Mouse (Mus musculus) layer of hippocampus, postnatal 14 days (tissue): ENCODE data around the gene Atxn7l1. TPM values are rescaled to one million over a fixed set of nuclear protein-coding genes. Genes with fewer than 3 reads are reported as not detected.

Experiments
- DNase-seq, 2 experiments: peaks; one replicate each; pipeline ENCODE4 v3.0.0; 2021 to 2022; ENCODE audit warnings: low spot score in 2 of 2, mixed read lengths in 1 of 2
- total RNA-seq, 2 experiments: library from RNA; stranded (reverse); gene quantifications; 2 replicates each; pipeline ENCODE4 v1.2.3; 2021

Atxn7l1 gene
- total RNA-seq, 2 experiments from 2014 or later = 46.3 to 47.5 TPM

GRCm38 (mm10) chr12:33358345-33358744 is 210.9 kb downstream of the Atxn7l1 start:
- no peak for DNase-seq

- DNase-seq = no peak
Observed at GRCm38 (mm10) chr12:33359209-33359608, 211.7 kb downstream of the Atxn7l1 start.

GRCm38 (mm10) chr12:33359878-33360482 is 212.5 kb downstream of the Atxn7l1 start:
- DNase-seq = no peak

- peak; percentile 66 to 68 for DNase-seq
Observed at GRCm38 (mm10) chr12:33360729-33361128, 213.2 kb downstream of the Atxn7l1 start.

- DNase-seq = no peak
Observed at GRCm38 (mm10) chr12:33364511-33364910, 217.0 kb downstream of the Atxn7l1 start.

- DNase-seq = no peak
Observed at GRCm38 (mm10) chr12:33365133-33365532, 217.6 kb downstream of the Atxn7l1 start.

- DNase-seq = no peak
Observed at GRCm38 (mm10) chr12:33369555-33369954, 222.1 kb downstream of the Atxn7l1 start.

GRCm38 (mm10) chr12:33379624-33380445 is 232.3 kb downstream of the Atxn7l1 start:
- peak; percentile 77 to 79 for DNase-seq

- DNase-seq = peak; percentile 67 to 81
Observed at GRCm38 (mm10) chr12:33388842-33389241, 241.3 kb downstream of the Atxn7l1 start.

GRCm38 (mm10) chr12:33390844-33391560 is 243.5 kb downstream of the Atxn7l1 start:
- no peak for DNase-seq

- peak; percentile 49 to 63 for DNase-seq
Observed at GRCm38 (mm10) chr12:33394804-33395623, 247.5 kb downstream of the Atxn7l1 start, which contains the start of gene Efcab10. Gene Efcab10, plus strand, starts transcription at chr12:33394854.

- DNase-seq = no peak
Observed at GRCm38 (mm10) chr12:33403265-33403693, 255.8 kb downstream of the Atxn7l1 start.

- DNase-seq = no peak
Observed at GRCm38 (mm10) chr12:33404996-33405395, 257.5 kb downstream of the Atxn7l1 start.

- DNase-seq = no peak
Observed at GRCm38 (mm10) chr12:33405398-33406026, 258.0 kb downstream of the Atxn7l1 start.

- DNase-seq = no peak
Observed at GRCm38 (mm10) chr12:33411580-33412151, 264.2 kb downstream of the Atxn7l1 start.

Other genes starting within 250 kb of the Atxn7l1 start
- 10 to 100 TPM; 37.2 to 41.0 TPM for gene Sypl, start 193.8 kb upstream of the Atxn7l1 start, total RNA-seq
- gene Cdhr3, start 54.8 kb upstream of the Atxn7l1 start, total RNA-seq = 1 to 10 TPM in 1 of 2 experiments, under 1 TPM in 1; 0.76 to 2.5 TPM
- 1 to 10 TPM; 1.2 to 2.1 TPM for gene Efcab10, start 247.2 kb downstream of the Atxn7l1 start, total RNA-seq